Mouse (Mus musculus) thymus, adult 2 months (tissue): Measurements from ENCODE around the gene Lingo2.

Experiments
- CTCF ChIP-seq: fragments of 200-500 bp; IDR thresholded peaks from 2 replicates; pipeline ENCODE4 v1.5.1; 2012; ENCODE audit warnings: mild to moderate bottlenecking, control low read depth, low read length, moderate library complexity, borderline replicate concordance; ENCODE audit not compliant: control insufficient read depth, poor library complexity, insufficient read depth; ENCODE audit errors: extremely low read depth
- POLR2A ChIP-seq: fragments of 200-500 bp; IDR thresholded peaks from 2 replicates; pipeline ENCODE4 v1.6.1; 2012; ENCODE audit warnings: mild to moderate bottlenecking, low read length, control low read depth, moderate library complexity; ENCODE audit not compliant: control insufficient read depth, poor library complexity, insufficient read depth; ENCODE audit errors: extremely low read depth

DNA sequence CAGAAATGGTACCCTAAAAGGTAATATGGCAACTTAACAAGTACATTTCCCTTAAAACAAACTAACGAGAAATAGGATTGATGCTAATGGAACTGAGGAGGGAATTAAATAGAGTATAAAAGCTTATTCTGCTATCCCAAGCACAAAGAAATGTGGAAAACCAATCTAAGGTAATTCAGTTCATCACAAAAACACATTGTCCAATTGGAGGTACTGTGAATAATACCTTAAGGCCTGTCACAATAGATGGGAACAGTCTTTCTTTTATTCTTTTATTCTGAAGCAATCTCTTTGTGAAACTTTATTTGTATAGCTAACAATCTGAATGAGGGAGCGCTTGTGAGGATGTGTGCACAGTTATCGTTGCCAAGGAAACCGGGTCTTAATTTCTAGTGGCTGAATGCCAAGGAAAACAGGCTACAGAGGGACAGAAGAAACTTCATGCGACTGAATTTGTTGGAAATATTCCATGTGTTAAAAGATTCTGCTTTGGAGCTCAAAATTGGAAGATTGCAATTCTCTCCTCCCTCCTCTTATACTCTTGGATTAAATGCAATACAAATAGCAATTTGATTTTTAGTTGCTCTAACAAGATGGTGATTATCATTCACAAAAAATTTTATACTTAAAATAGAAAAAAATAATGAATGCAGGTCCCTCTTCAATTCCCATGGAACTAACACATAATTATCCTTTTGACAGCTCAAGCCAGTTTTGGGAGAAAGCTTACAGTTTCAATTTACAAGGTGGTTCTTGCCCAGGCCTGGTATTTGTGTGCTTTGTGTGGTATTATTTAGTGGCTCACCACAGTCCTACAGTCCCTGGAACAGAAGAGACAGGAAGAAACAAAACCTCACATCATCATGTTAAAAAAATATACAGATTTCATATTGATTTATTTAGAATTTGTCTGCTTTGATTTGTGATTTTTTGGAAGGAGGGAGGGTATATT is 1065.7 kb downstream of the Lingo2 start:
- TF ChIP-seq CTCF (no peak), POLR2A (no peak)
